8 mouse cellular contexts compared by ENCODE assay signal in genomic region chr5:37823721-37824460, GRCm38 (mm10). TPM values are rescaled to one million over a fixed set of nuclear protein-coding genes. Genes with fewer than 3 reads are reported as not detected.
DNase-seq lines count a peak whose midpoint lies in the region; ATAC-seq and TF ChIP-seq lines count a peak whose summit lies in the region.

No protein-coding gene starts in this region.

- TF ChIP-seq CTCF in bone marrow macrophage, adult 2 months (IDR thresholded peaks at IDR 0.05; ENCODE audit: low read depth, low read length), result no peak
- TF ChIP-seq CTCF in liver, embryonic 14.5 days (IDR thresholded peaks at IDR 0.05; ENCODE audit: low read depth), result no peak

- no peak for ATAC-seq in cerebellum, adult (ENCODE audit: insufficient number of reproducible peaks, low FRiP score, low TSS enrichment)
- peak; percentile 32 for ATAC-seq in heart, embryonic 14.5 days (ENCODE audit: insufficient number of reproducible peaks, insufficient read depth, low FRiP score, low read depth)
- ATAC-seq in liver, embryonic 14.5 days (ENCODE audit: insufficient read depth), result no peak
- ATAC-seq in stomach, embryonic 15.5 days (ENCODE audit: insufficient read depth, low FRiP score, low read depth), result peak; percentile 29

- peak overlapping the region; percentile 74 for H3K9ac ChIP-seq in heart, embryonic 14.5 days (ENCODE audit: low read length)
- H3K9ac ChIP-seq in liver, embryonic 14.5 days (replicated peaks), result no peak overlapping the region
- H3K9ac ChIP-seq in stomach, embryonic 15.5 days, result no peak overlapping the region

- no peaks in the 10 kb centered on the region for H3K4me1 ChIP-seq in bone marrow macrophage, adult 2 months (ENCODE audit: control insufficient read depth, insufficient read depth, low read length)
- H3K4me1 ChIP-seq in heart, embryonic 14.5 days (ENCODE audit: control insufficient read depth in 2 of 2, insufficient read depth in 2 of 2, low read length in 2 of 2), result peaks cover 4 to 9% of the 10 kb centered on the region in 2 experiments; a peak in 2 of 4 replicates
- no peaks in the 10 kb centered on the region for H3K4me1 ChIP-seq in liver, embryonic 14.5 days (replicated peaks; ENCODE audit: control insufficient read depth in 2 of 2, insufficient read depth in 2 of 2, low read length in 1 of 2)
- H3K4me1 ChIP-seq in stomach, embryonic 15.5 days, result peaks cover 25% of the 10 kb centered on the region

- H3K9me3 ChIP-seq in heart, embryonic 14.5 days (ENCODE audit: control insufficient read depth, low read length), result no peaks in the 10 kb centered on the region
- no peaks in the 10 kb centered on the region for H3K9me3 ChIP-seq in liver, embryonic 14.5 days (ENCODE audit: control insufficient read depth, low read length)
- H3K9me3 ChIP-seq in stomach, embryonic 15.5 days, result no peaks in the 10 kb centered on the region

- H3K36me3 ChIP-seq in heart, embryonic 14.5 days (ENCODE audit: control insufficient read depth, insufficient read depth, low read length), result no peaks in the 10 kb centered on the region
- H3K36me3 ChIP-seq in liver, embryonic 14.5 days (replicated peaks; ENCODE audit: control insufficient read depth, insufficient read depth, low read depth), result no peaks in the 10 kb centered on the region
- H3K36me3 ChIP-seq in stomach, embryonic 15.5 days, result no peaks in the 10 kb centered on the region

- TF ChIP-seq POLR2A in bone marrow macrophage, adult 2 months (IDR thresholded peaks at IDR 0.05; ENCODE audit: borderline replicate concordance, low read depth, low read length), result no peak

- WGBS in heart, embryonic 14.5 days, result under 1% methylated on average over 53 of the region's 58 CpGs
- WGBS in liver, embryonic 14.5 days (ENCODE audit: insufficient replicate concordance), result under 1% methylated on average over 57 of the region's 58 CpGs
- WGBS in stomach, embryonic 15.5 days, result under 1% methylated on average over 58 of the region's 58 CpGs

- no peak for TF ChIP-seq EP300 in liver, embryonic 14.5 days (IDR thresholded peaks at IDR 0.05; ENCODE audit: low read depth)

- H3K4me3 ChIP-seq in bone marrow macrophage, adult 2 months (ENCODE audit: insufficient read depth, low read length), result peak overlapping the region; percentile 56
- peak overlapping the region; percentile 64 to 72 for H3K4me3 ChIP-seq in heart, embryonic 14.5 days (ENCODE audit: control insufficient read depth in 1 of 2, insufficient read depth in 1 of 2, low read depth in 1 of 2, low read length in 2 of 2)
- peak overlapping the region; percentile 35 to 36; a peak in 3 of 4 replicates for H3K4me3 ChIP-seq in liver, embryonic 14.5 days (ENCODE audit: insufficient read depth in 1 of 2, low read depth in 2 of 2, low read length in 2 of 2)
- H3K4me3 ChIP-seq in stomach, embryonic 15.5 days (replicated peaks), result peak overlapping the region; percentile 47

- peaks cover 88% of the 10 kb centered on the region for H3K27me3 ChIP-seq in heart, embryonic 14.5 days (ENCODE audit: control insufficient read depth, insufficient read depth, low read length)
- peaks cover 99% of the 10 kb centered on the region for H3K27me3 ChIP-seq in liver, embryonic 14.5 days (ENCODE audit: control insufficient read depth, insufficient read depth, low read length)
- peaks cover 98% of the 10 kb centered on the region for H3K27me3 ChIP-seq in stomach, embryonic 15.5 days (replicated peaks)

- H3K4me2 ChIP-seq in heart, embryonic 14.5 days (ENCODE audit: low read length), result peak overlapping the region; percentile 99
- peak overlapping the region; percentile 50 for H3K4me2 ChIP-seq in liver, embryonic 14.5 days (ENCODE audit: low read depth)
- H3K4me2 ChIP-seq in stomach, embryonic 15.5 days, result peak overlapping the region; percentile 94

- peak; percentile 26 to 44 for DNase-seq in cerebellum, postnatal 10 days
- no peak for DNase-seq in liver, embryonic 14.5 days (ENCODE audit: low read depth in 3 of 3, low spot score in 3 of 3)
- no peak for DNase-seq in layer of hippocampus, postnatal 25 days (ENCODE audit: extremely low spot score in 1 of 2, low spot score in 1 of 2)
- no peak for DNase-seq in layer of hippocampus, postnatal 36 days

- no peak overlapping the region for H3K27ac ChIP-seq in bone marrow macrophage, adult 2 months (ENCODE audit: insufficient read depth, low read depth, low read length)
- H3K27ac ChIP-seq in heart, embryonic 14.5 days (replicated peaks in 1 of 2; ENCODE audit: control insufficient read depth in 1 of 2, insufficient read depth in 1 of 2, low read depth in 2 of 2, low read length in 2 of 2), result peak overlapping the region in 1 of 2 experiments; percentile 21; a peak in 1 of 4 replicates
- no peak overlapping the region for H3K27ac ChIP-seq in liver, embryonic 14.5 days
- H3K27ac ChIP-seq in stomach, embryonic 15.5 days, result no peak overlapping the region

RNA-seq across cellular contexts. Expression of gene Msx1, which starts 0.5 kb away (rescaled TPM):
- not detected in 2 replicates for polyA plus RNA-seq in bone marrow macrophage, adult 2 months (2012; ENCODE audit: insufficient read depth, insufficient read length, missing spikeins)
- 8.3 and 8.7 TPM in 2 replicates for polyA plus RNA-seq in heart, embryonic 14.5 days (2014; fragmentation: Nextera tagmentation; extraction: Ambion mirVana)
- polyA plus RNA-seq in liver, embryonic 14.5 days (2012; rRNA removed), result 0.05 and 0.18 TPM in 2 replicates
- polyA plus RNA-seq in liver, embryonic 14.5 days (2014; fragmentation: Nextera tagmentation; extraction: Ambion mirVana), result 0.05 and 0.11 TPM in 2 replicates
- polyA plus RNA-seq in stomach, embryonic 15.5 days (2015; fragmentation: Nextera tagmentation; extraction: Ambion mirVana), result 3.3 and 4.3 TPM in 2 replicates
- 1 to 10 TPM; 5.3 to 5.9 TPM for total RNA-seq in layer of hippocampus, postnatal 25 days (2021)
- total RNA-seq in layer of hippocampus, postnatal 36 days (2021), result 1 to 10 TPM; 4.7 to 5.8 TPM

Comparison
In these comparisons a context has a peak if more than half of its experiments do, and no peak if none do; other contexts are left out.
1. DNase-seq: peak in cerebellum, postnatal 10 days (2 of 2); none in liver, embryonic 14.5 days (0 of 3), layer of hippocampus, postnatal 25 days (0 of 2) and layer of hippocampus, postnatal 36 days (0 of 2).
2. ATAC-seq: peak in heart, embryonic 14.5 days (single experiment) and stomach, embryonic 15.5 days (single experiment); none in cerebellum, adult (single experiment) and liver, embryonic 14.5 days (single experiment).
3. Peak in every context shown above with its lines, with median percentiles within 50 percentile points of each other: H3K4me3 ChIP-seq and H3K4me2 ChIP-seq.